Mouse (Mus musculus) kidney, postnatal 0 days (tissue): ENCODE data around the gene Cacna1c. TPM values are rescaled to one million over a fixed set of nuclear protein-coding genes. Genes with fewer than 3 reads are reported as not detected.
A peak's percentile ranks its signal among the peaks of the same experiment; 100 is the strongest.

Experiments
- ATAC-seq: fragments of 200-750 bp; cut with Nextera tagmentation; replicated peaks from 2 replicates; pipeline ENCODE4 v1.8.0; 2017; ENCODE audit warnings: low read depth, moderate number of reproducible peaks, moderate TSS enrichment, moderate library complexity; ENCODE audit not compliant: low FRiP score
- DNase-seq: peaks from one replicate; pipeline ENCODE4 v3.0.0-alpha.2; 2016; ENCODE audit warnings: low spot score
- H3K27ac ChIP-seq: fragments of 300-500 bp; sonication (generic); 2 replicates; pipeline ENCODE4 v1.5.1; 2014; ENCODE audit warnings: mild to moderate bottlenecking
- H3K27me3 ChIP-seq: fragments of 300-500 bp; sonication (generic); 2 replicates; pipeline ENCODE4 v1.6.1; 2014; ENCODE audit warnings: low read length, mixed read lengths; ENCODE audit not compliant: insufficient read depth
- H3K36me3 ChIP-seq: fragments of 300-500 bp; sonication (generic); 2 replicates; pipeline ENCODE4 v1.6.1; 2014; ENCODE audit warnings: low read length, mixed read lengths; ENCODE audit not compliant: insufficient read depth
- H3K4me1 ChIP-seq: fragments of 300-500 bp; sonication (generic); replicated peaks from 2 replicates; pipeline ENCODE4 v1.6.1; 2014; ENCODE audit warnings: antibody characterized with exemption, low read length, mixed read lengths; ENCODE audit not compliant: insufficient read depth
- H3K4me2 ChIP-seq: fragments of 300-500 bp; sonication (generic); 2 replicates; pipeline ENCODE4 v1.6.1; 2014; ENCODE audit warnings: mild to moderate bottlenecking, low read length, moderate library complexity, mixed read lengths
- H3K4me3 ChIP-seq: fragments of 300-500 bp; sonication (generic); replicated peaks from 2 replicates; pipeline ENCODE4 v1.5.1; 2014; ENCODE audit warnings: low read depth, low read length
- H3K9ac ChIP-seq: fragments of 300-500 bp; sonication (generic); 2 replicates; pipeline ENCODE4 v1.6.1; 2014; ENCODE audit warnings: low read depth, low read length
- H3K9me3 ChIP-seq: fragments of 300-500 bp; sonication (generic); replicated peaks from 2 replicates; pipeline ENCODE4 v1.6.1; 2016; ENCODE audit warnings: low read length, inconsistent platforms, mixed read lengths
- CTCF ChIP-seq: IDR thresholded peaks from 2 replicates; pipeline ENCODE4 v1.5.1; 2016; ENCODE audit warnings: antibody characterized with exemption, low read depth, mild to moderate bottlenecking, moderate library complexity
- WGBS: fragments of 180-500 bp; shearing (Covaris S2); extraction: QIAGEN DNeasy Blood & Tissue Kit; methylation state at CpG from one replicate; pipeline ENCODE4 v1.1.7; 2014; 5-methylcytosine and 5-hydroxymethylcytosine counted together
- polyA plus RNA-seq: library from polyadenylated mRNA; unstranded; fragments of >200 nt; fragmentation: Nextera tagmentation; extraction: Ambion mirVana; gene quantifications from 2 replicates; pipeline ENCODE4 v1.2.1, GENCODE M21; 2015

The Cacna1c gene
- polyA plus RNA-seq = 1.1 and 1.3 TPM in 2 replicates

DNA sequence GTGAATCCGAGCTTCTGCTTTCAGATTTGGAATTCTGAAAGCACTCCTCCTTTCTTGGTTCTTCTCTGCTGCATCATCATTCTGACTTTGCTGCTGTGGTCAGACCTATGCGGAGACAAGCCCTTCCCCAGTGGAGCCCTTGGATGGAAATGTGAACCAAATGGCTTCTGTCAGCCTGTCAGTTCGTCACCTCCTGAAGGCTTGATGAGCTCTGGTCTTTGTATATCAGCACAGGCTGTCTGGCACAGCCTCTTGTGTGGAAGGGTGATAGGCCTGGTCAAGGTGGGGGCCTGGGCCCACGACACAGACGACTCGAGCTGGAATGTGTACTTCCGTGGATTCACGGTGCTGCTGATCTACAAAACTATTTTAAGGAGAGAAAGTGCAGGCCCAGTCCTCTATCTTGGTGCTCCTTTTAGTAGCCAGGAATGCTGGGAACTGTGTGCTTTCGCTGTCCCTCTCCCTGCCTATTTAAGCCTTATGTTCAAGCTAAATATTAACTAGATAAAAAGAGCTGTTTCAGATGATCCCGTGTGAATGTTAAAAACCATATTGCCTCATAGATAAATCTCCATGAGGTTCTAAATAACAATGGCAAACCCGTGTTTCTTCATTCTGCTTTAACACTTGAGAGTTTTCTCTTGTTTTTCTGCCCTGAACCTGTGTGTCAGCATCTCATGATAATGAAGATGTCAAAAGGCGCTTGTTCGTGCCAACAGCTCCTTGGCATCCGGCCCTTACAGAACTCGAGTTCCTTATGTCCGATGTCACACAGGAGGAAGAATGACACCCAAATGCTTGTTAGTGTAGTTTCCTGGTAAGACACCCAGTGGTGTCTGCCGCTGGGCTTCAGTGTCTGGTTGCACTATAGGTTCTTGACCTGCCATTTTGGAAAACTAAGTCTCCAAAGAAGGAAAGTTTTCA lies at the start of gene Cacna1c:
Gene Cacna1c, minus strand, starts transcription at position 37 of the 924 bp plus-strand sequence.
- Histone ChIP-seq H3K4me3 (no peak within 1 kb of the TSS), H3K27me3 (no peaks in the 10 kb centered on the region), H3K27ac (no peak within 1 kb of the TSS), H3K4me1 (no peaks in the 10 kb centered on the region), H3K9me3 (no peaks in the 10 kb centered on the region), H3K36me3 (0 out of 2 replicates have a peak, but pooled peaks cover 6% of the 10 kb centered on the region), H3K9ac (no peak within 1 kb of the TSS), H3K4me2 (no peak within 1 kb of the TSS)
- no peak for TF ChIP-seq CTCF
- 50% methylated on average over 17 of the region's 17 CpGs for WGBS
- DNase-seq = no peak
- ATAC-seq = no peak

GRCm38 (mm10) chr6:119240871-119241705 lies 44.9 kb upstream of the Cacna1c start:
- no peak overlapping the region for H3K4me3 ChIP-seq
- DNase-seq (no peak), ATAC-seq (no peak)
- no peak overlapping the region for H3K9ac ChIP-seq
- no peak overlapping the region for H3K27ac ChIP-seq
- H3K36me3 ChIP-seq = no peaks in the 10 kb centered on the region
- no peaks in the 10 kb centered on the region for H3K4me1 ChIP-seq
- no peak for TF ChIP-seq CTCF
- 41% methylated on average over 21 of the region's 21 CpGs for WGBS
- H3K4me2 ChIP-seq = no peak overlapping the region
- H3K27me3 ChIP-seq = no peaks in the 10 kb centered on the region
- H3K9me3 ChIP-seq = no peaks in the 10 kb centered on the region

DNA sequence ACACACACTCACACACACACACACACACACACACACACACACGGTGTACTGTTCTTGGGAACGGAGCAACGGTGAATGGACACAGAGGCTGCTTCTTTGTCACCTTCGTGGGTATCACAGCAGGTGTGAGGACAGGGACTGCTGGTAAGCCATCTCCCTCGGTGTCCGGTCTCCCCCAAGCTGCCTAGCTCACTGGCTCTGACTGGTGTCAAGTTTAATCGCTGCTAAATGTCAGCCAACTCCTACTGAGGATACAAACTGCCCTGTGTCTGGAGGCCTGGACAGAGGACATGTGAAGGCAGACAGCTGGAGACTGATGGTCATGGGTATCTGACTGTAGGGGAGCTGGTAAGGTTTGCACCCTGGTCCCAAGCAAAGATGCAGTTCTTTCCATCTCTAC lies 44.0 kb upstream of the Cacna1c start:
- no peak overlapping the region for H3K4me3 ChIP-seq
- 43% methylated on average over 7 of the region's 7 CpGs for WGBS
- no peaks in the 10 kb centered on the region for H3K27me3 ChIP-seq
- no peak overlapping the region for H3K4me2 ChIP-seq
- H3K9ac ChIP-seq = no peak overlapping the region
- peak; percentile 29 for DNase-seq
- no peak overlapping the region for H3K27ac ChIP-seq
- TF ChIP-seq CTCF = no peak
- no peaks in the 10 kb centered on the region for H3K9me3 ChIP-seq
- H3K36me3 ChIP-seq = no peaks in the 10 kb centered on the region
- no peak for ATAC-seq
- no peaks in the 10 kb centered on the region for H3K4me1 ChIP-seq

GRCm38 (mm10) chr6:119239341-119240005 lies 43.3 kb upstream of the Cacna1c start:
- no peak overlapping the region for H3K4me3 ChIP-seq
- no peaks in the 10 kb centered on the region for H3K36me3 ChIP-seq
- no peak overlapping the region for H3K4me2 ChIP-seq
- ATAC-seq = no peak
- no peaks in the 10 kb centered on the region for H3K9me3 ChIP-seq
- H3K9ac ChIP-seq = no peak overlapping the region
- DNase-seq = no peak
- no peak for TF ChIP-seq CTCF
- no peaks in the 10 kb centered on the region for H3K4me1 ChIP-seq
- no peaks in the 10 kb centered on the region for H3K27me3 ChIP-seq
- WGBS = 82% methylated on average over 5 of the region's 5 CpGs
- H3K27ac ChIP-seq = no peak overlapping the region

- ATAC-seq (no peak), DNase-seq (no peak)
- no peaks in the 10 kb centered on the region for H3K9me3 ChIP-seq
- WGBS = 62% methylated on average over 8 of the region's 8 CpGs
- H3K4me2 ChIP-seq = no peak overlapping the region
- no peak overlapping the region for H3K9ac ChIP-seq
- H3K27ac ChIP-seq = no peak overlapping the region
- H3K4me3 ChIP-seq = no peak overlapping the region
- H3K36me3 ChIP-seq = no peaks in the 10 kb centered on the region
- no peaks in the 10 kb centered on the region for H3K4me1 ChIP-seq
- TF ChIP-seq CTCF = no peak
- no peaks in the 10 kb centered on the region for H3K27me3 ChIP-seq
Measured at GRCm38 (mm10) chr6:119237427-119237989, 41.3 kb upstream of the Cacna1c start.
